Mouse (Mus musculus) brain, embryonic 14.5 days (tissue): ENCODE results near the gene Kirrel3.

ENCODE experiments used
- CTCF ChIP-seq: fragments of 200-500 bp; IDR thresholded peaks from 2 replicates; pipeline ENCODE4 v1.5.1; 2012; ENCODE audit warnings: inconsistent platforms, mild to moderate bottlenecking, moderate library complexity, borderline replicate concordance; ENCODE audit not compliant: insufficient read depth, insufficient read length; ENCODE audit errors: extremely low read depth
- POLR2A ChIP-seq: fragments of 200-500 bp; IDR thresholded peaks from 2 replicates; pipeline ENCODE4 v1.6.1; 2012; ENCODE audit warnings: mild to moderate bottlenecking, inconsistent platforms, borderline replicate concordance; ENCODE audit not compliant: poor library complexity, insufficient read depth, insufficient read length, severe bottlenecking; ENCODE audit errors: extremely low read depth

DNA sequence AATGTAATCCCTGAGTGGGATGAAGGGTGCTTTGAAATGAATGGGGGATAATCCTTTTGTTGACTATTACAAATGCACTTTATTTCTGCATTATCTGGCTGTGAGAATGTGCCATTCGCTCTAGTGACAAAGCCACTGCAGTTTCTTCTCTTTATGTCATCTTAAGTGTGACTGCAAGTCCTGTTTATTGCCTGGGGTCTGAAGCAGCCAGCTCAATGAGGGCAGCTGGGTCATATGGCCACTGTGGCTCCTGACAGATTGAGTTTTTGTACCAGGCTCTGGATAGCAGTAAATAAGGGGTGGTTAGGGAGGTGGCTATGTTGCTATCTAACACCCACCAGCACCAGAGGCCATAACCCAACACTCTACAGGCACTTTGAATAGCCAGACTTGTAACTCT lies 104.1 kb downstream of the Kirrel3 start:
- TF ChIP-seq POLR2A (no peak), CTCF (no peak)
